Mouse (Mus musculus) thymus, adult 2 months (tissue): ENCODE measurements around the gene Scaf1.

Experiments
- CTCF ChIP-seq: fragments of 200-500 bp; IDR thresholded peaks from 2 replicates; pipeline ENCODE4 v1.5.1; 2012; ENCODE audit warnings: mild to moderate bottlenecking, control low read depth, low read length, moderate library complexity, borderline replicate concordance; ENCODE audit not compliant: control insufficient read depth, poor library complexity, insufficient read depth; ENCODE audit errors: extremely low read depth
- POLR2A ChIP-seq: fragments of 200-500 bp; IDR thresholded peaks from 2 replicates; pipeline ENCODE4 v1.6.1; 2012; ENCODE audit warnings: mild to moderate bottlenecking, low read length, control low read depth, moderate library complexity; ENCODE audit not compliant: control insufficient read depth, poor library complexity, insufficient read depth; ENCODE audit errors: extremely low read depth

- TF ChIP-seq POLR2A (no peak), CTCF (no peak)
Measured at GRCm38 (mm10) chr7:45061532-45062075, 45.4 kb upstream of the Scaf1 start.
